Mouse (Mus musculus) midbrain, embryonic 13.5 days (tissue): ENCODE measurements around the gene Trp53i13. TPM values are rescaled to one million over a fixed set of nuclear protein-coding genes. Genes with fewer than 3 reads are reported as not detected.

Source experiments
- ATAC-seq: fragments of 200-750 bp; cut with Nextera tagmentation; 2 replicates; pipeline ENCODE4 v1.8.0; 2017; ENCODE audit warnings: mild to moderate bottlenecking, moderate TSS enrichment, moderate library complexity
- H3K27ac ChIP-seq: fragments of 300-500 bp; sonication (generic); 2 replicates; pipeline ENCODE4 v1.5.1; 2015; ENCODE audit warnings: inconsistent platforms, mild to moderate bottlenecking, moderate library complexity
- H3K27me3 ChIP-seq: fragments of 300-500 bp; sonication (generic); 2 replicates; pipeline ENCODE4 v1.6.1; 2015; ENCODE audit warnings: mild to moderate bottlenecking, inconsistent platforms
- H3K36me3 ChIP-seq: fragments of 300-500 bp; sonication (generic); 2 replicates; pipeline ENCODE4 v1.6.1; 2015; ENCODE audit warnings: mild to moderate bottlenecking, inconsistent platforms
- H3K4me1 ChIP-seq: fragments of 300-500 bp; sonication (generic); replicated peaks from 2 replicates; pipeline ENCODE4 v1.6.1; 2015; ENCODE audit warnings: inconsistent platforms
- H3K4me2 ChIP-seq: fragments of 300-500 bp; sonication (generic); replicated peaks from 2 replicates; pipeline ENCODE4 v1.6.1; 2015; ENCODE audit warnings: moderate library complexity, mild to moderate bottlenecking, inconsistent platforms
- H3K4me3 ChIP-seq: fragments of 300-500 bp; sonication (generic); replicated peaks from 2 replicates; pipeline ENCODE4 v1.5.1; 2015; ENCODE audit warnings: mild to moderate bottlenecking, inconsistent platforms
- H3K9ac ChIP-seq: fragments of 300-500 bp; sonication (generic); replicated peaks from 2 replicates; pipeline ENCODE4 v1.6.1; 2015; ENCODE audit warnings: mild to moderate bottlenecking, inconsistent platforms
- H3K9me3 ChIP-seq: fragments of 300-500 bp; sonication (generic); 2 replicates; pipeline ENCODE4 v1.6.1; 2016; ENCODE audit warnings: mild to moderate bottlenecking, inconsistent platforms
- WGBS: fragments of 180-500 bp; shearing (Covaris S2); methylation state at CpG from one replicate; pipeline ENCODE4 v1.1.7; 2015; 5-methylcytosine and 5-hydroxymethylcytosine counted together
- polyA plus RNA-seq: library from polyadenylated mRNA; unstranded; fragments of >200 nt; fragmentation: Nextera tagmentation; extraction: Ambion mirVana; gene quantifications from 2 replicates; pipeline ENCODE4 v1.2.1, GENCODE M21; 2015

The Trp53i13 gene
- polyA plus RNA-seq, 1 experiment from 2014 or later: 16.2 TPM

- Histone ChIP-seq H3K36me3 (peaks cover 20% of the 10 kb centered on the region), H3K4me2 (no peak overlapping the region), H3K27ac (no peak overlapping the region), H3K9ac (no peak overlapping the region), H3K4me3 (no peak overlapping the region), H3K9me3 (no peaks in the 10 kb centered on the region), H3K4me1 (peaks cover 22% of the 10 kb centered on the region), H3K27me3 (peaks cover 77% of the 10 kb centered on the region)
- WGBS: 39% methylated on average over 9 of the region's 9 CpGs
- no peak for ATAC-seq
These were observed 49.2 kb downstream of the Trp53i13 start for GRCm38 (mm10) chr11:77466544-77466943.

GRCm38 (mm10) chr11:77465111-77465510 is 50.7 kb downstream of the Trp53i13 start:
- no peak overlapping the region for H3K4me2 ChIP-seq
- peaks cover 22% of the 10 kb centered on the region for H3K4me1 ChIP-seq
- peaks cover 10% of the 10 kb centered on the region for H3K36me3 ChIP-seq
- peaks cover 92% of the 10 kb centered on the region for H3K27me3 ChIP-seq
- 53% methylated on average over 3 of the region's 3 CpGs for WGBS
- H3K4me3 ChIP-seq: no peak overlapping the region
- H3K9ac ChIP-seq: no peak overlapping the region
- no peaks in the 10 kb centered on the region for H3K9me3 ChIP-seq
- ATAC-seq: no peak
- H3K27ac ChIP-seq: no peak overlapping the region

GRCm38 (mm10) chr11:77464684-77465083 is 51.1 kb downstream of the Trp53i13 start:
- Histone ChIP-seq H3K9ac (no peak overlapping the region), H3K9me3 (no peaks in the 10 kb centered on the region), H3K27ac (no peak overlapping the region), H3K4me3 (no peak overlapping the region), H3K27me3 (peaks cover 92% of the 10 kb centered on the region), H3K4me1 (peaks cover 22% of the 10 kb centered on the region), H3K4me2 (no peak overlapping the region), H3K36me3 (peaks cover 9% of the 10 kb centered on the region; the same call in 1 of the 2 replicates)
- 53% methylated on average over 4 of the region's 4 CpGs for WGBS
- no peak for ATAC-seq

DNA sequence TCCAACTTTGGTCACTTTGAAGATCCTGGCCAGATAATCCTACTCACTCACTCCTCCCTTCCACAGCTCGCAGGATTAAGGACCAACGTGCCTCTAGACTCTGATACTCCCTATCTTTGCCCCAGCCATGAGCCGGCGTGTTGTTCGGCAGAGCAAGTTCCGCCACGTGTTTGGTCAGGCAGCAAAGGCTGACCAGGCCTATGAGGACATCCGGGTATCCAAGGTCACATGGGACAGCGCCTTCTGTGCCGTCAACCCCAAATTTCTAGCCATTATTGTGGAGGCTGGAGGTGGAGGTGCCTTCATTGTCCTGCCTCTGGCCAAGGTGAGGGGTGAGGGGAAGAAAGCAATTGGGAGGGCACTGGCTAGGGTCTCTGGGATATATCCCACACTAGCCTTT is 52.0 kb downstream of the Trp53i13 start:
- H3K4me3 ChIP-seq: no peak overlapping the region
- no peaks in the 10 kb centered on the region for H3K9me3 ChIP-seq
- peaks cover 85% of the 10 kb centered on the region for H3K27me3 ChIP-seq
- peaks cover 5% of the 10 kb centered on the region; the same call in 1 of the 2 replicates for H3K36me3 ChIP-seq
- no peak overlapping the region for H3K4me2 ChIP-seq
- H3K27ac ChIP-seq: no peak overlapping the region
- 63% methylated on average over 10 of the region's 10 CpGs for WGBS
- peaks cover 22% of the 10 kb centered on the region for H3K4me1 ChIP-seq
- no peak for ATAC-seq
- no peak overlapping the region for H3K9ac ChIP-seq

GRCm38 (mm10) chr11:77463101-77463445 is 52.7 kb downstream of the Trp53i13 start:
- Histone ChIP-seq H3K4me3 (peak overlapping the region; percentile 54), H3K27ac (no peak overlapping the region), H3K9ac (peak overlapping the region; percentile 75; the same call in 1 of the 2 replicates), H3K9me3 (no peaks in the 10 kb centered on the region), H3K36me3 (peaks cover 5% of the 10 kb centered on the region; the same call in 1 of the 2 replicates), H3K27me3 (peaks cover 79% of the 10 kb centered on the region), H3K4me2 (peak overlapping the region; percentile 99), H3K4me1 (peaks cover 21% of the 10 kb centered on the region)
- ATAC-seq: no peak
- 44% methylated on average over 8 of the region's 8 CpGs for WGBS

- under 1% methylated on average over 69 of the region's 73 CpGs for WGBS
- H3K27me3 ChIP-seq: peaks cover 74% of the 10 kb centered on the region
- no peaks in the 10 kb centered on the region for H3K9me3 ChIP-seq
These were observed 53.3 kb downstream of the Trp53i13 start, which contains the start of gene Coro6 for GRCm38 (mm10) chr11:77462283-77463100. Gene Coro6, plus strand, starts transcription at chr11:77462411.

DNA sequence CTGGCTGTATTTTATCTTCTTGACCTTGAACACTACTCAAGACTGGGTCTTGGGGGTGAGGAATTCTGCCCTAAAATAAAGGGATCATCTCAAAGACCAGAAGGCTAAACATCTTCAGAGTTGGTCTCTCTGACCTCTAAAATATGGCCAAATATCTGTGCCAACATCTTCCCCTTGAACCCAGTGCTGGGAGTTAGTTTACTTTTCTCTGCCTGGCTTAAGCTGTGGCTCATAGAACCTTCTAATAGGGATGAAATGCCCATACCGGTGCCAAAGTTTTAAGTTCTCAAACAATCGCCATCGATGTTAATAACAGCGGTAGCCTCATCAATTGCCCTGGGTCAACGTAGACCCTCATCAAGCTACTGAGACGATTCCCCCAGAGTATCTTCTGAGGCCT is 53.9 kb downstream of the Trp53i13 start:
- H3K27ac ChIP-seq: no peak overlapping the region
- peak overlapping the region; percentile 99 for H3K4me2 ChIP-seq
- H3K36me3 ChIP-seq: peaks cover 7% of the 10 kb centered on the region; the same call in 1 of the 2 replicates
- ATAC-seq: no peak
- H3K4me3 ChIP-seq: peak overlapping the region; percentile 54
- peaks cover 15% of the 10 kb centered on the region for H3K4me1 ChIP-seq
- WGBS: 4% methylated on average over 6 of the region's 6 CpGs
- peak overlapping the region; percentile 75 for H3K9ac ChIP-seq
- no peaks in the 10 kb centered on the region for H3K9me3 ChIP-seq
- H3K27me3 ChIP-seq: peaks cover 67% of the 10 kb centered on the region

More at GRCm38 (mm10) chr11:77462283-77463100, 53.3 kb downstream of the Trp53i13 start, which contains the start of gene Coro6:
- ATAC-seq: peak; percentile 77
- Histone ChIP-seq H3K4me1 (peaks cover 15% of the 10 kb centered on the region), H3K4me2 (peak within 1 kb of the TSS; percentile 99), H3K9ac (peak within 1 kb of the TSS; percentile 75), H3K4me3 (peak within 1 kb of the TSS; percentile 54), H3K27ac (no peak within 1 kb of the TSS), H3K36me3 (peaks cover 7% of the 10 kb centered on the region; the same call in 1 of the 2 replicates)

Other genes with a start within 250 kb of the Trp53i13 start
- 0.06 TPM in 1 of 2 replicates, not detected in the other for gene Coro6, start 53.6 kb downstream of the Trp53i13 start, polyA plus RNA-seq
- gene Ankrd13b, start 26.3 kb downstream of the Trp53i13 start, polyA plus RNA-seq: 20.8 and 27.6 TPM in 2 replicates
- 13.6 and 14.9 TPM in 2 replicates for gene Git1, start 22.4 kb downstream of the Trp53i13 start, polyA plus RNA-seq
- 2.4 and 2.6 TPM in 2 replicates for gene Abhd15, start 859 bp downstream of the Trp53i13 start, polyA plus RNA-seq
- 0.12 and 0.14 TPM in 2 replicates for gene Gm10392, start 3.2 kb upstream of the Trp53i13 start, polyA plus RNA-seq
- 23.9 and 27.1 TPM in 2 replicates for gene Taok1, start 91.8 kb upstream of the Trp53i13 start, polyA plus RNA-seq
- 3.8 and 4.9 TPM in 2 replicates for gene Nufip2, start 170.2 kb upstream of the Trp53i13 start, polyA plus RNA-seq
- gene Cryba1, start 209.3 kb upstream of the Trp53i13 start, polyA plus RNA-seq: 1.2 and 1.4 TPM in 2 replicates
- gene Myo18a, start 247.3 kb upstream of the Trp53i13 start, polyA plus RNA-seq: 53.2 and 54.4 TPM in 2 replicates